In genomic region chrX:139435202-139435601, GRCm38 (mm10) we compare ENCODE assay signal across 31 mouse cellular contexts.
"Had no signal": no experiment of that assay in that cellular context is flagged by ENCODE, and none has a peak within 500 bp of the region (broad histone marks: within the 10 kb centered on the region; RNA-seq: fewer than 3 reads in every experiment).

No protein-coding gene starts in this region.

- H3K27me3 ChIP-seq: heart, embryonic 12.5 days; heart, embryonic 13.5 days; heart, embryonic 15.5 days; hindbrain, embryonic 12.5 days; hindbrain, embryonic 15.5 days; intestine, embryonic 15.5 days had no signal

- H3K4me1 ChIP-seq: heart, embryonic 10.5 days; heart, embryonic 12.5 days; heart, embryonic 13.5 days; heart, embryonic 15.5 days; hindbrain, embryonic 10.5 days; hindbrain, embryonic 12.5 days; hindbrain, embryonic 13.5 days; hindbrain, embryonic 15.5 days; intestine, embryonic 15.5 days; kidney, embryonic 15.5 days had no signal

- H3K4me3 ChIP-seq: heart, embryonic 10.5 days; heart, embryonic 12.5 days; heart, embryonic 13.5 days; heart, embryonic 15.5 days; hindbrain, embryonic 10.5 days; hindbrain, embryonic 12.5 days; hindbrain, embryonic 13.5 days; hindbrain, embryonic 15.5 days; intestine, embryonic 15.5 days; kidney, embryonic 15.5 days; layer of hippocampus, adult 2 months; left cerebral cortex, adult 2 months had no signal

- H3K27ac ChIP-seq: heart, embryonic 10.5 days; heart, embryonic 13.5 days; heart, embryonic 15.5 days; hindbrain, embryonic 10.5 days; hindbrain, embryonic 12.5 days; hindbrain, embryonic 13.5 days; hindbrain, embryonic 14.5 days; hindbrain, embryonic 15.5 days; hindbrain, postnatal 0 days; intestine, embryonic 15.5 days; kidney, embryonic 15.5 days; kidney, postnatal 0 days; layer of hippocampus, adult 2 months; left cerebral cortex, adult 2 months had no signal

- H3K36me3 ChIP-seq: heart, embryonic 10.5 days; heart, embryonic 12.5 days; heart, embryonic 13.5 days; heart, embryonic 15.5 days; hindbrain, embryonic 10.5 days; hindbrain, embryonic 12.5 days; hindbrain, embryonic 13.5 days; hindbrain, embryonic 15.5 days; intestine, embryonic 15.5 days; kidney, embryonic 15.5 days had no signal

- DNase-seq: heart, postnatal 10 days; heart, postnatal 14 days; heart, postnatal 36 days; heart, postnatal 4 days; kidney, adult 11 months; kidney, adult 18-20 months; kidney, adult 2 months; kidney, adult 8-10 months; kidney, adult 9 months; kidney, postnatal 10 days; kidney, postnatal 14 days; kidney, postnatal 25 days; kidney, postnatal 36 days; kidney, postnatal 4 days; layer of hippocampus, adult 9-11 months; layer of hippocampus, postnatal 36 days had no signal

- H3K9ac ChIP-seq: heart, embryonic 12.5 days; heart, embryonic 13.5 days; heart, embryonic 15.5 days; hindbrain, embryonic 12.5 days; hindbrain, embryonic 13.5 days; hindbrain, embryonic 14.5 days; hindbrain, embryonic 15.5 days; intestine, embryonic 15.5 days; kidney, embryonic 15.5 days had no signal

- H3K9me3 ChIP-seq: heart, embryonic 10.5 days; heart, embryonic 12.5 days; heart, embryonic 13.5 days; heart, embryonic 15.5 days; hindbrain, embryonic 10.5 days; hindbrain, embryonic 12.5 days; hindbrain, embryonic 13.5 days; hindbrain, embryonic 15.5 days; intestine, embryonic 15.5 days; kidney, embryonic 15.5 days had no signal
